Mouse (Mus musculus): ENCODE data around the gene Scd3. TPM values are rescaled to one million over a fixed set of nuclear protein-coding genes. Genes with fewer than 3 reads are reported as not detected.
"Not testable (repeated sequence)": the region's sequence is repeated elsewhere in the genome, so short reads cannot be mapped to it uniquely, and the experiment has no call there.

Scd3 gene
- total RNA-seq, 2 experiments from 2014 or later = 0.14 to 0.25 TPM

DNA sequence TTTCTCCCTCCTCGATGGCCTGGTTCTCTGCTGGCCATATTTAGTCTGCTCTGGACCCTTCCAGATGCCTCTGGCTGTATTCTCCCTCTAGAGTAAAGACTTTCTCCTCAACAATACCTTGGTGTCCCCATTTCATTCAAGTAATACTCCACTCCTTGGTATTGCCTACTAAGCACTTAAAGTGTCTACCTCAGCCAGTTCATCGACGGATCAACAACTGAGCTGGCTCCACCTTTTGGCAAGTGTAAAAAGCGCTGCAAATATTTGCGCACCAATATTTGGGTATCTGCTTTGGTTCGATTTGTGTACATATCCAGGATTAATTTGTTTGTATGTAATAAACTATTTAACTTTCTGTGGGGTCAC lies 63.4 kb downstream of the Scd3 start:
- intact Hi-C loops (cut with DNase I) = loop anchor here (2.0 kb wide), 1 partner anchor 18 kb away; no protein-coding TSS in a partner anchor
- no peak for DNase-seq

DNA sequence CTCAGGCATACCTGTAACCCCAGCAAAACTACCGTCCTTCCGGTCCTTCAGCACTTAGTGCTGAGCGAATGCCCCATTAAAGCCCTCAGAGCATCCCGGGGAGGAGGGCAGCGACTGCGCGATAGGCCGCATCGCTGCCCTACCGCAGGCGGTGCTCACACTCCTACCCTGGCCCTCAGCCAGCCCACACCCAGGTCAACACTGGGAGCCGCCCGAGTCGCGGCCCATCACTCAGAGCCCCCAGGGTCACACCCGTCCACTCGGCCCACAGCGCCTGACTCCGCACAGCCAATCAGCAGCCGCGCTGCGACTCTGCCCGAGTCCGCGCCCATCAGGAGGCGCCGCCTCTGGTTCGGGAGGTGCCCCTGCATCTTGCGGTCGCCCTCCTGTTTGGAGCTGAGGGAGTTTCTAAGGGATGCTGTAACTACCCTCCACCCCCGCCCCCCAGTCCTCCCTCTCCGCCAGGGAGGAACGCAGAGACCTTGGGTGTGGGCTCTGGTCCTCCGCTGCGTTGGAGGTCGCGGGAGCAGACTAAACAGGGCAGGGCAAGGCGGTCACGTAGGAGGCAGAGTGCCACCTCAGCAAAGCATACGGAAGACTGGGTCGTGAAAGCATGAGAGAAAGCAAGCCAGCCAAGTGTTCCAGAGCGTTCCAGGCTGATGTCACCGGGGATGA lies 63.9 kb downstream of the Scd3 start:
- DNase-seq = peak; percentile 87 to 89
- intact Hi-C loops (cut with DNase I) = loop anchor here (1.0 to 2.0 kb wide), 2 partner anchors 18 to 27 kb away; no protein-coding TSS in a partner anchor

DNA sequence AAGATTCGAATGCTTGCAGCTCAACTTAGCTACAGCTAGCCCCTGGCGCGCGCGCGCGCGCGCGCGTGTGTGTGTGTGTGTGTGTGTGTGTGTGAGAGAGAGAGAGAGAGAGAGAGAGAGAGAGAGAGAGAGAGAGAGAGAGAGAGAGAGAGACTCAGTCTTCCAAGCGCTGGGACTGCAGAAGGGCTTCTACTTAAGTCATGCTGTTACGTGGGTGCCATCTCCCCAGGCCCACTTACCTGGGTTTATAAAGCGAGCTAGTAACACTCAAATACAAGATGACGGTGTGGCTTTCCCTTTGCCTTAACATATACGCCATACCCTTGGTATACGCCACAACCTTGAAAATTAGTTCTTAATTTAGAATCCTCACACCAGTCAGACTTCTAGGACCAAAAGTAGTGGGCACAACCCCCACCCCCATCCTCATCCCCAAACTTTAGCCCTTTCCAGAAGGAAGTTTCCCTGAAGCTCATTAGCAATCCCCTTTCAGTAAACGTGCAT lies 64.5 kb downstream of the Scd3 start:
- intact Hi-C loops (cut with DNase I) = loop anchor here (1.0 to 2.0 kb wide), 2 partner anchors 19 to 27 kb away; no protein-coding TSS in a partner anchor
- no peak for DNase-seq

DNA sequence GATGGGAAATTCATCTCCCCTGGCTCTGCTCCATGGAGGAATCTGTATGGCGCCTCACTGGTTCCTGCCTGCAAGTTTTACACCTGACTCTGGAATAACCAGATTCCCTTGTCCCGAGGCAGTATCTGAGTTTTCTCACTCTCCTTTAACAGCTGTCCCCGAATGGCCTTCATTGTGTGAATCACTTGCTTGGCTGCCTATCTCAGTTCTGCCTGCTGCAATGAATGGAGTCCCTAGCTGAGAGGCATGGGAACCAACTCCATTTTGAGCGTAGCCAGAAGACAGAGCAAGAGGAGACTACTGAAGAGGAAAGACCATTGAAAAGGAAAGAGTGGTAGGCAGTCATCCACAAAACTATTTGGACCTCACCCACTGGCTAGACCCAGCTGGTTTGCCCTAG lies 70.6 kb downstream of the Scd3 start:
- DNase-seq = no peak
- intact Hi-C loops (cut with DNase I) = no loop called here

DNA sequence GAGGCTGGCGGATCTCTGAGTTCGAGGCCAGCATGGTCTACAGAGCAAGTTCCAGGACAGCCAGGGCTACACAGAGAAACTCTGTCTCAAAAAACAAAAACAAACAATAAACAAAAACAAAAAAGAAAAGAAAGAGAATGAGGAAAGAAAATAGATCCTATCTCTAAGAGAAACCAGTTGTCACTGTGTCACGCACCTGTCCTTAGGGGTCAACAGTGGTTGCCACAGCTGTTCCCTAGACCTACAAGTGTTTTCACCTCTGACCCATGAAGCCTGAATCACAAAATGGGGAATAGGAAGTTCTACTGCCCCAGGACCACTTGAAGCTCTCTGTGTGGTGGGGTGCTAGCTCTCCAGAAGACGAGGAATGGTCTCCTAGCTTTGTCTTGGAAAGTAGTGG lies 71.4 kb downstream of the Scd3 start:
- DNase-seq = no peak
- intact Hi-C loops (cut with DNase I) = no loop called here

DNA sequence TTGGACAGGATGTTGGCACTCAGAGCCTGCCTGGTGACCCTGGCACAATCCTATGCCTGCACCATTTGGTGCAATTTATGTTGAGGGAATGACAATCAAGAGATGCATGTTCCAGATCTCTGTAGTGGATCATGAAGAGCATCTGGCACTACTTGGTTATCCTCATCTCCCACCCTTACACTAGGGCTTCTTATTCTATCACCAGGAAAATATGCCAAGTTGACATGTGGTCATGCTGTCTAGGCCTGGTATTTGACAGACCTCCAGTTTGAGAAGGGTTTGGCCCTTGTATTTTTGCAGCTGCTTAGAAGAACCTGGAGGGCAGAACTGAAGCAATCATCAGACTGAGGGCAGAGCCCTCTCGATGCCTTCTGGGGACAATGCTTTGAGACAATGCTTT lies 72.3 kb downstream of the Scd3 start:
- intact Hi-C loops (cut with DNase I) = no loop called here

DNA sequence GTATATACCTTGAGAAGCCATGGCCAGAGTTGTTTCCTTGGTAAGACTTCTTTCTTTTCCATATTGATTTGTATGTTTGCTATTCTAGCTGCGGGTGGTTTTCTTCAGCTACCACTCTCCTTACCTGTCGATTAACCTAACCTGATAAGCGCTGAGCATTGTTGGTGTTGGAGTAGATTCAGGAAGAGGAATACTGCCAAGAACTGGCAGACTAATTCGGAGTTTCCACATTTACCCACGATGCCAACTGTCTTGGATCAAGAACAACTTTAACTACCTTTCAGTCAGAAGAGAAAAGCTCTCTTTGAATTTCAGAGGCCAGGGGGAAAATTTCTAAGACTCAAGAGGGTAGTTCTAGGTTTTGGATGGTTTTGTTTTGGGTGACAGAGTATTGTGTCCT lies 73.8 kb downstream of the Scd3 start:
- intact Hi-C loops (cut with DNase I) = no loop called here
- no peak for DNase-seq

More for the DNA sequence above, 72.3 kb downstream of the Scd3 start:
- no peak for DNase-seq

DNA sequence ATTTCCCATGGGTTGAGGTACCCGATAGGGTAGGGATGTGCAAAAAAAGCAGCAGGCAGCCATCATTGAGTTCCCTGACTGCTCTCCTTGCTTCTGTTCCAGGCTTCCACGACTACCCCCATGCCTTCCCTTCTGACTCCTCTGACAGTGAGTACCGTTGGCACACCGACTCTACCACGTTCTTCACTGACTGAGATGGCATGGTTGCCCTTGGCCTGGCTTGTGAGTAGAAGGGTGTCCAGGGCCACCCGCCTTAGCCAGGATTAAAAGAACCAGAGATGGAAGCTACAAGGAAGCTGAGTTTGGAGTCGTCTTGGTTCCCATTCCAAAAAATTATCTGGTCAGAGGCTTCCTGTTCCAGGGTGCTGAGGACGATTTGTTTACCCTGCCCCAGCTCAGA lies 74.9 kb downstream of the Scd3 start:
- intact Hi-C loops (cut with DNase I) = no loop called here
- no peak for DNase-seq

DNA sequence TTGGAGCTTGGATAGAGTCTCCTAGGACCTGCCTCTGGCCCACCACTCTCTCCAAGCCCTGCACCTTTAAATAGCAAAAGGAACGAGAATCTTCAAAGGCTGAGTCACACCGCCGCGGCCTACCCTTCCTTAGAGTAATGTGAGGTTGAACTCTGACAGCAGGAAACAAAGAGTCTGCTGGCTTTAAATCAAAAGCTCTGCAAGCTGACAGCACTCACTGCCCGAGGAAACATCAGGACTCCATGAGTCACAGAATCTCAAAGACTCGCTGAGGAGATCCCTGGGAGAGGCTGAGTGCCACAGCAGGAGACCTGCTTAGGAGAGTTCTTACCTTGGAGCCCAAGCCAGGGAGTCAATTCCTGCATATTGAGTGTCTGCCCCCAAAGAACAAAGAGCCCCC lies 77.7 kb downstream of the Scd3 start:
- DNase-seq = peak; percentile 48 to 58
- intact Hi-C loops (cut with DNase I) = no loop called here

DNA sequence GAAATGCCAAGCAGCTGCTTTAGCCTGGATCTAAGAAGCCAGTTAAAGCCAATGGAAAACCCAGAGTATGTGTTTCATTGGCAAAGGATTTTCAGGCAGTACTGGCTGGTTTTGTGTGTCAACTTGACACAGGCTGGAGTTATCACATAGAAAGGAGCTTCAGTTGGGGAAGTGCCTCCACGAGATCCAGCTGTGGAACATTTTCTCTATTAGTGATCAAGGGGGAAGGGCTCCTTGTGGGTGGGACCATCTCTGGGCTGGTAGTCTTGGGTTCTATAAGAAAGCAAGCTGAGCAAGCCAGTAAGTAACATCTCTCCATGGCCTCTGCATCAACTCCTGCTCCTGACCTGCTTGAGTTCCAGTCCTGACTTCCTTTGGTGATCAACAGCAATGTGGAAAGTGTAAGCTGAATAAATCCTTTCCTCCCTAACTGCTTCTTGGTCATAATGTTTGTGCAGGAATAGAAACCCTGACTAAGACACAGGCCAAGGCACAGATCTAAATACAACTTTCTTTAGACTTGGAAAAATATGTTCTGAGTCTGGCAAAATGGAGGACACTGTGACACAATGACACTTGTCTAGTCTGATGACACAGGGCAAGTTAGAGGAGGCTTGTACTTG lies 78.9 kb downstream of the Scd3 start:
- DNase-seq; intact Hi-C loops (cut with DNase I): not testable (repeated sequence)

DNA sequence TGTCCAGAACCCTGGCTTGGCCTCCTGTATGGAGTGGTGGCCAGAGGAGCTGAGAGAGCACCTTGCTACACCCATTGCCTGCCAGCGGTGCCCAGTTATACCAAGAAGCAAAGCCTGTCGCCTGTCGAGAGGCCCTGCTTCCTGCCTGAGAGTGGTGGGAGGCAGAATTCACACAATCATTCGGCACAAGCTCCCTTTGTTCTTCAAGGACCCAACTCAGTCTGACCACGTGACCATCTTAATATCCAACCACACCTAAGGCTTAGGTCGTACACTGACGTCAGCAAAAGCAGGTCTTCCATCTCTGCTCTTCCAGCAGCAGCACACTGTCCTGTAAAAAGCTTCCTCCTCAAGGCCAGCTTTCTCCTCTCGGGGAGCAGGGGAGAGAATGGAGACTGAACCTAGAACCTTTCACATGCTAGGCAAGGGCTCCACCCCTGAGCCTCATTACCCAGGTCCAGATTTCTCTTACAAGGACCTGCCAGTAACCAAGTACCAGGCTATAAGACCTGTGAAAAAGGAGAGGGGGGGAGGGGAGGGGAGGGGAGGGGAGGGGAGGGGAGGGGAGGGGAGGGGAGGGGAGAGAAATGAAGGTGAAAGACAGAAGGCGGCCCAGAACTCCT lies 79.6 kb downstream of the Scd3 start:
- intact Hi-C loops (cut with DNase I) = no loop called here
- no peak for DNase-seq

DNA sequence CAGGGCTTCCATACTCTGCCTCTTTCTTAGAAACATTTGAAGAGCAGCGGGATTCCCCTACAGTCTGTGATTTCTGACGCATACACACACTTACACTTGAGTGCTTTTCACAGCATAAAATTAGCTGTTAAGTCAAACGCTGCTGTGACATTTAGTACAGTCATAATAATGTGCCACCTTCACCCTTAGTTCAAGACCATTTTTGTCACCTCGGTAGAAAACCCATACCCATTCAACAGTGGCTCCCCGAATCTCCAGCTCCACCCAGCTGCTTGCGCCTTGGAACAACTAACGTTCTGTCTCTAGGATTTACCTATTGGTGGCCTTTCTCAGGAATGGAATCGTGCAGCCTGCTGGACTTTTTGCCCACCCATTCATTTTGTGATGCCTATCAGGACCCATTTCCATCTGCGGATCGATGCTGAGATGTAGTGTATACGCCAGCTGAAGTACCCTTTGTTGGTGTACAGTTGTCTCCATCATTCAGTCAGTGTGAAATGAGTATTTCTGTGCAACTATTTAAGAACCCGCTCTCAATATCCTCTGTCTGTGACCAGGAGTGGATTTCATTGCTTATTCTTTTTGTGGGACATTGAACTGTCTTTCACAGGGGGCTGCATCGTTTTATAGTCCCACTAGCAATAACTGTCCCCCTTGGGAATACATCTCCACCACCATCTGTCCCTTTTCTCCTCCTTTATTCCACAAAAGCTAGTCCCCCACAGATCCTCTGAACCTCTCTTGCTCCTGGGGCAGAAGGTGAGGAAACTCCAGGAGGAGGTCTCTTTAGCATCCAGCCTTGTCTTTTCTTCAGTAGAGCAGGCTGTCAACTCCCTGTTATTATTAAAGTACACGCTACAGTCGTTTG lies 80.3 kb downstream of the Scd3 start:
- intact Hi-C loops (cut with DNase I) = no loop called here
- DNase-seq = no peak

DNA sequence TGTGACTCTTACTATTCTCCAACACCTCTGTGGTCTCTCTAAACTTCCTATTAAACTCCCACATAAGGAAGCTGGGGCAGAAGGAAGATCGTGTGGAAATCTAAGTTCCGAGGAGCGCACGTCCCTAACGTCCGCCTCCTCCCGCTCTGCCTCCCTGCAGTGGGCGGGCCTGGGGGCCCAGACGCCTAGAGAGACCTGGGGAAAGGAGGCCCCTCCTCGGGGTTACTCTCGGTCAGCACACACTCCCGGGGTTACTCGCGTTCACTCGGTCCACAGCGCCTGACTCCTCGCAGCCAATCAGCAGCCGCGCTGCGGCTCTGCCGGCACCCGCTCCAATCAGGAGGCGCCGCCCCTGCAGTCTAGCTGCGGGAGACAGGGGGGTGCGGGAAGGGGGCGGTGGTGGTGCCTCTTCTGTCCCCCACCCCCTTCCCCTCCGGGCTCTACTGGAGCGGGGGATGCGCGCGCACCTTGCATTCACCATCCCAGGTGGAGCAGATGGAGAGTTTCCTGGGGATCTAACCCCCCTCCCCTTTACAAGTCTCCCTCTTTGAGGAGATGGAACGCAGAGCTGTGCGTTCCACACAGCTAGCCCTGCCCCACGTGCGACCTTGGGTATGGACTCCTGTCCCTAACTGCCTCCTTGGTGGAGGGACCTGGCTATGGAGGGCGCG lies 81.1 kb downstream of the Scd3 start:
- intact Hi-C loops (cut with DNase I) = no loop called here
- DNase-seq = peak; percentile 91 to 92

DNA sequence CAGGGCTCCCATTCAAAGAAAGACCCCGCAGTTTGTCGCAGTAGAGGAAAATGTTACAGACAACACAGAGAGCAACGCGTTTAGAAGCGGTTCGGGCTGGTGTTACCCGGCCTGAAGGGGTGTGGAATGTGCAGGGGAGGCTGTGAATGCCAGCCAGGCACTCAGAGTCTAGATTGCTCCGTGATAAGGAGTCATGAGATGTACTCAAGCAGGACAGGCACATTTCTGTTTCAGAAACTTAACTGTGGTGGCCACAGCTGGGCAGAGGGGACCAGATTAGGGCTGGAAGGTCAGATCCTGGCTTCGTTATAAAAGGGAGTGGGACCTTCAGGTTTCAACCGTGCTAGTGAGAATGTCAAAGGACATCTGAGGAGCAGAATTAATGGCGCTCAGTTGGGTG lies 81.7 kb downstream of the Scd3 start:
- peak in 1 of 2 experiments; percentile 51 for DNase-seq
- intact Hi-C loops (cut with DNase I) = no loop called here

DNA sequence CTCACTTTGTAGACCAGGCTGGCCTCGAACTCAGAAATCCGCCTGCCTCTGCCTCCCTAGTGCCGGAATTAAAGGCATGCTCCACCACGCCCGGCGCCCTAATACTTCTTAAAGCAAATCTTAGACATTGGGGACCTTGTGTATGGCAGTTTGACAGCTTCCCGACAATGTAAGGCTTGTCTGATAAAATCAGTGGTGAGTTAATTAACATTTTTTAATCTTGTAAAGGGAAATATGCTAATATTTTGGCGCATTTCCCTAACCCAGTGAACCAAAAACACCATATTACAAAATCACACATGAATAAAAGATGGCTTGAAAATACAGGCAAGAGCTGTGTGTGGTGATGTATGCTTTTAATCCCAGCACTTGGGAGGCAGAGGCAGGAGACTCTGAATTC lies 82.5 kb downstream of the Scd3 start:
- intact Hi-C loops (cut with DNase I) = no loop called here
- no peak for DNase-seq

DNA sequence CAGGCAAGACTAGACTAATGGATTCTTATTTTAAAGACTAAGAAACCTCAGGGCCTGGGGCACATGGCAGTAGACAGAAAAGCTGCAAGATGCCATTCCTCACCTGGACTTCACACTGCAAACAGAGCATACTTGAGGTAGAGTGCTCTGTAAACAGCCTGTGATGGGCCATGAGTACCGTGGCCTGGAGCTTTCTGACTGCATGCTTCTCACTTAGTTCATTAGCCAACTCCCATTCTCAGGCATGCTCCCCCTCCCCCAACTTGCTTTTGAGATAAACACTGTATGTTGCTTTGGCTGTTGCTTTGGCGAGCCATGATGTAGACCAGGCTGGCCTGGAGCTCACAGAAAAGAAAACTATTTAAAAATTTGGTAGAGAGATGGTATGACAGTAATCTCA lies 83.0 kb downstream of the Scd3 start:
- intact Hi-C loops (cut with DNase I) = no loop called here
- no peak for DNase-seq

DNA sequence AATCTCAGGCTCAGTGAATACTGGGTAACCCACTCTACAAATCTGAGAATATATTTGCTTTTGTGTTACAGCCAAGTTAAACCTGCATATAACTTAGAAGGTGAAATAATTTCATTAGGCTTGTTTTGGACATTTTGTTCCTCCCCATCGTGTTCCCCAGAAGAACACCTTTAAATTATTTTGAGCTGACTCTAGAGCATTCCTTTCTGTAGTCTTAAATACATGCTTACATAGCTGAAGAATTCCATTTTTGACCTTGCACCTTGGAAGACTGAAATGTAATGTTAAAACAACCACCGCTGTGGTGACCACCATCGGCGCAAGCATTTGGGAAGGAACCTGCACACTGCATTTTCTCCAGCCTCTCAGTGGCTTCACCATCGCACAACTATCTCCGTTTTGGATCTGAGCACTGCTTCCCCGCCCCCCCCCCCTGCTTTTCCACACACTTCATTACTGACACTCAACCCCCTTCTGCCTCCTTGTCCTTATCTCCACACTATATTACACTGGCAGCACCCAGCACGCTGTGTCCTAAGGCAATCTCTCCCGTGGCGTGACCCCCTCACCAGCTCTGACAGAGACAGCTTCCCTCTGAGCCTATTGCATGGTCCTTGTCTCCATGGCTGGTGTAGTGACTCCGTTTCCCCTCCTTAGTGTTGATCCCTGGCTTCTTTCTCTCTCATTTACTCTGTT lies 84.5 kb downstream of the Scd3 start:
- DNase-seq = no peak
- intact Hi-C loops (cut with DNase I) = no loop called here

DNA sequence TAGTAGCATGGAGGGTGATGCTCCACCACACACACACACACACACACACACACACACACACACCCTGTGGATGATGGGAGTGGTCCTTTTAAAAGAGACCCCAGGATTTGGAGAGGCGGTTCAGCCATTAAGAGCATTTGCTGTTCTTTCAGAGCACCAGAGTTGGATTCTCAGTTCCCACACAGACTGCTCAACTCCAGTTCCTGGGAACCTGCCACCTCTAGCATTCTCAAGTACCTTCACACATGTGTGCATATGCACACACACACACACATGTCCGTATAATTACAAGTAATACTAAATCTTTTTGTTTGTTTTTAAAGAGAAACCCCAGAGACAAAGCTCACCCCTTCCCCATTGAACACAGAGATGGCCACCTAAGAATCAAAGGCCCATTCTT lies 89.0 kb downstream of the Scd3 start:
- intact Hi-C loops (cut with DNase I) = no loop called here
- DNase-seq = no peak

DNA sequence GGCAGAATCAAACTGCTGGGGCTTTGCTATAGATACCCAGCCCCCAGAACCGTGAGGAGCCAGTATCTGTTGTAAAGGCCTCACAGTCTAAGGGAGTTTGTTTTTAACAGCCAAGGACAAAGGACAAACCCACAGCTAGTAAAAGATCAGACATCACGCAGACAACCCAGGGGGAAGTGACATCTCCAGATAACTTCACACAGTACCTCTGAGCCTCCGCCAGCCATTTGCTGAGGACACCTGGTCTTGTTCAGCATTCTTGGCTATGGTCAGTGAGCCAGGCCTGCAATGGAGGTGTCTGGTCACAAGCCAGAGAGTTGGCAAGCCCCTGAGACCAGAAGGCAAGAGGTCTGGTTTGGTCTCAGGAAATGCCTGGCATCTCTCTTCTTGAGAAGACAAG lies 89.4 kb downstream of the Scd3 start:
- DNase-seq = no peak
- intact Hi-C loops (cut with DNase I) = no loop called here
